Mouse (Mus musculus): ENCODE measurements around the gene Gm11127.

DNA sequence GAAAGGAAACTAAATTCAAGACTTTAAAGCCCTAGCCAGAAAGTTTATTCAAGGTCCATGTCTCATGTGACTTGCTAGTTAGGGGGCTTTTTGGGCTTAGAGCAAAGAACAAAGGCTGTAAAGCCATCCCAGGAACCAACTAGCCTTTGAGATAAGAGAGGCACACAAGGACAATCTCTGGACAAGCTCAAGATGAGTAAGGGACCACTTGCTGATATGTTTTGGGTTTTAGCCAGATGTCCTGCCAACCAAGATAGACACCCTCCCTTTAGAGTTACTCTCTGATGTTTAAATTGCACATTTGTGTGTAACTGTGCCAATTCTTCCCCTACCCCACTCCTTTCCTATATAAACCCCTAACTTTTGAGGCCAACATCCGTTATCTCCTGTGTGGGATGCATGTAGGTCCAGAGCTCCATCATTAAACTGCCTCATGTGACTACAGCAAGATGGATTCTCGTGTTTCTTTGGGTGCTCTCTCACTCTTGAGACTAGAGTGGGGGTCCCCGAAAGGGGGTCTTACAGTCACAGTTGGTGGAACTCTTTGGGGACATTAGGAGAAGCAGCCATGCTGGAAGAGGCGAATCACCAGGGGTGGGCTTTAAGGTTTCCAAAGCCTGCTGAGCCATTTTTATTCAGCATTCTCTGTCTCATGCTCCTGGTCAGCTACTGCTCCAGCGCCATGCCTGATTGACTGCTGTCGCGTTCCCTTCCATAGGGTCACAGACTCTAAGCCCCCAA, 29.1 kb downstream of the Gm11127 start:
- TF ChIP-seq CTCF (IDR thresholded peaks at IDR 0.05; ENCODE audit: low read depth, low read length) (no peak), POLR2A (IDR thresholded peaks at IDR 0.05; ENCODE audit: extremely low read depth, insufficient read depth, low read length) (no peak)
